Mouse (Mus musculus): ENCODE data around the gene Lpar3. TPM values are rescaled to one million over a fixed set of nuclear protein-coding genes. Genes with fewer than 3 reads are reported as not detected.

The Lpar3 gene
- total RNA-seq, 2 experiments from 2014 or later = 0.42 to 1.2 TPM

DNA sequence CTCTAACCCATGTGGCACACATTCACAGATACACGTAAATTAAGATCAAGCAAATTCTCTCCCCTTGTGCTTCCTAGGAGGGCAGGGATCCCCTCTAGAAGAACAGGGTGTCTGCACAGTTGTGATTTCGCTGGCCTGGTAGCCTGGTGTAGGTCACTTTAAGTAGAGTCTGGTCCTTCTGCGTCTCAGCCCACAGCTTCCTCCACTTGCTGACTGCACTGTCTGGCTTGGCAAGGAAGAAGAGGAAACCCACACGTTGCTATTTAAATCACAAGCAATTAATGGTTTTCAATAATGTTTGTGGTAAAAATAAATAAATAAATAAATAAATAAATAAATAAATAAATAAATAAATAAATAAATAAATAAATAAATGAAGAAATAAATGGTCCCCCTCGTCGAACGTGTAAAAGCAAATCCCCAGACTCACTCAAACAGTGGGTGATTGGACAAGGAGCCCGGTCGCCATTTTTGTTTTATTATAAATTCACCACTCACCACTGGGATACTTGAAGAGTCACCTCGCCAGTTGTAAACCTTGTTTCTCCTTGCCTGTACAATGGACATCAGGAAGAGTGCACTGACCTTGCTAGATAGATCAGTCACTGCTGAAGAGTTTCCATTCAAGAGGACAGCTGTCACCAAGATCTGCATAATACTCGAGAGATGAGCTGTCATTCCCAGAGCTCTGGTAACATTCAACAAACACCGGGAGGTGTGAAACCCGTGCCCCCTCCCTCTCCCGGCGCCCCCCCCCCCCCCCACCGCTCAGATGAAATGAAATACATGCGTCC, 106.2 kb downstream of the Lpar3 start:
- no peak for DNase-seq (ENCODE audit: low spot score in 2 of 2)
- intact Hi-C loops (cut with DNase I) = loop anchor here (1.0 to 10.0 kb wide), 3 partner anchors 144 to 618 kb away; no protein-coding TSS in a partner anchor

DNA sequence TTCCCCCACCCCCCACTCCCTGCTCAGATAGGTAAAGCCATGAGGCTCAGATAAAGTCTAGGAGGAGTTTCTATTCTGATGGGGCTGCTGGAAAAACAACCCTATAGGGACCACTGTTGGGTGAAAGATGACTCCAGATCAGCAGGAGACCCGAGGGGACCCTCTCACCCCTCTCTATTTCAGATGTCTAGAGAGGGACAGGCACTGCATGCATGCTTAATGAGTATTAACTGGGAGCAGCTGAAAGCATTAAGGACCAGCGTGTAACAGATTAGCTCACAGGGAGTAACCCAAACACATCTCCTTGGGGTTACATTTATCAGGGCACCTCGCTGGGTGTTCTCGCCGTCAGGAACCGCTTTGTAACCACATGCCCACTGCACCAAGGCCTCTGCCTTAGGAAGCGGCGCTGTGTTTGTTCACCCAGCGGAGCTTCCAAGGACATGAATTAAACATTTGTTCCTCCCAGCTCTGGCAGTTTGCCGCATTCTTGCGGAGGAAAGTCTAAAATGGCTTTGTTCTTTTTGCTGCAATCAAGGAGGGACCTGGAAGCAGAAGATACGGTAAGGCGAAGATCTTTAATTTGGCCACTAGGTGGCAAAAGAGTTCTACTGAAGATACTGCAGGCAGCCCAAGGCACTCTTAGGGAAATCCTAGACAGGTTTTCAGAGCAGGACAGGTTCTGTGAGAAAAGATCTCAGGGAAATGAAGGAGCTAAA, 106.9 kb downstream of the Lpar3 start:
- peak; percentile 85 to 93 for DNase-seq (ENCODE audit: low spot score in 2 of 2)
- intact Hi-C loops (cut with DNase I) = loop anchor here (5.0 to 10.0 kb wide), 2 partner anchors 455 to 617 kb away; no protein-coding TSS in a partner anchor

DNA sequence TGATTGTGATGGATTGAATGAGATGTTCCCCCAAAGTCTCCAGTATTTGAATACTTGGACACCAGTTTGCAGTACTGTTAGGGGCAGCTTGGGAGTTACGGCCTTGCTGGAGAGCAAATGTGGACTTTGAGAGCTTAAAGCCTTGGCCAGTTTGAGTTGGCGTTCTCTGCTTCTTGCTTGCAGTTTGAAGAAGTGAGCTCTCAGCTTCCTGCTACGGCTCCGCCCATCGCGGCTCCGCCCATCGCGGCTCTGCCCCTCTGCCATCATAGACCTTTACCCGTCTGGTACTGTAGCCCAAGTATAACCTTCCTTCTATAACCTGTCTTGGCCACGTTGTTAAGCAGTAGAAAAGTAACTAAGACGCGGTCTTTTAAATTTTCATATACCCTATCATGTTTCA, 108.0 kb downstream of the Lpar3 start:
- intact Hi-C loops (cut with DNase I) = loop anchor here (5.0 to 10.0 kb wide), 2 partner anchors 454 to 616 kb away; no protein-coding TSS in a partner anchor
- no peak for DNase-seq (ENCODE audit: low spot score in 2 of 2)

DNA sequence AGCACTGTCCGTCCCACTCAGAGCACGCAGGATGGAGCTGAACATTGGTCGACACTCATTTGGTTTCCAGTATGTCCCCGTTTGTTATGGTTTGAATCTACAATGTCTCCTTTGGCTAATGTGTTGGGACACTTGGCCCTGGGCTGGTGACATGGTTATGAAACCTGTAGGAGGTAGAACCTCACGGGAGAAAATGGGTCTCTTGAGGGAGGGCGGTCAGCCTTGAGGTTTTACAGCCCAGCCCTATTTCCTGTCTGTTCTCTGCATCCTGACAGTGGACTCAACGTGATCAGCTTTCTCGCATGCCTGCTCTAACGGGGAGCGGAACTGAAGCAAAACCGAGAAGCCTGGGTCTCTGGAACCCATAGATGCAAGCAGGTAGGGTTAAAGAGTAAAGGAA, 111.1 kb downstream of the Lpar3 start:
- intact Hi-C loops (cut with DNase I) = no loop called here
- no peak for DNase-seq (ENCODE audit: low spot score in 2 of 2)

DNA sequence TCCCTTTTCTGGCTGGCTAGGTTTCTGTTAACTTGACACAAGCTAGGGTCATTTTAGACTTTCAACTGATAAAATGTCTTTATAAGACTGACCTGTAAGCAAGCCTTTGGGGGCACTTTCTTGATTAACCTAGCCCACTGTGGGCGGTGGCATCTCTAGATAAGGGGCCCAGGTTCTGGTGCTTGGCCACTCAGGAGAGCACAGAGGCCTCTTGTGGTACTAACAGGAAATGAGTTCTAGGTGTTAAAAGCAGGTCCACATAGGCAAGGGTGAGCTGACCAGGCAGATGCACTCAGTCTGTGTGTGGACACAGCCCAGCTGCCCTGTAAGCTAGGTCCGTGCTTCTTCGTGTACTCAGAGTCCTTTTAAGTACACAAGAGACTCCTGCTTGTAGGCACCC, 112.5 kb downstream of the Lpar3 start:
- intact Hi-C loops (cut with DNase I) = no loop called here
- no peak for DNase-seq (ENCODE audit: low spot score in 2 of 2)

DNA sequence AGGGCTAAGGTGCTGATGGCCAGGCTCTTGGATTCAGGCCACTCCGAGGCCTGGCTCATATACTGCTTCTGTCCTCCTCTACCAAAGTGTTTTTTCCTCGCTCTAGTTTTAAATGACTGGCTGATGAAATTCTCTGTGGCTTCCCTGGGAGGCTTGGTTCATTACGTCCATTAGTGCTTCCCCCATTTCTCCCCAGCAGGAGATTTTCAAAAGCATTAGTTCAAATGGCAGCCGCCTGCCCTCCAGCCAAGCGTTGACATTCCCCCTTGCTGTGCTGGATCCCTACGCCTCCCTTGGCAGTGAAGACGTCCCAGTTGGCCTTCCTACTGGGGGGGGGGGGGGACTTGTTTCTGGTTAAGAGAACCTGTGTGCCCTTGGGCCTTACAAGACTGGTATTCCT, 113.3 kb downstream of the Lpar3 start:
- intact Hi-C loops (cut with DNase I) = no loop called here
- DNase-seq (ENCODE audit: low spot score in 2 of 2) = no peak

Other genes with a start within 250 kb of the Lpar3 start
- gene Syde2, start 233.1 kb upstream of the Lpar3 start, total RNA-seq (2021) = 1 to 10 TPM; 2.6 to 3.2 TPM
- under 1 TPM; 0.11 to 0.30 TPM for gene Wdr63, start 112.8 kb upstream of the Lpar3 start, total RNA-seq (2021)
- gene Mcoln3, start 103.5 kb upstream of the Lpar3 start, total RNA-seq (2021) = not detected
- not detected for gene Mcoln2, start 71.1 kb upstream of the Lpar3 start, total RNA-seq (2021)
- gene Ssx2ip, start 183.7 kb downstream of the Lpar3 start, total RNA-seq (2021) = 100 to 1,000 TPM; 121 to 126 TPM
- gene Ctbs, start 228.8 kb downstream of the Lpar3 start, total RNA-seq (2021) = 1 to 10 TPM; 6.3 to 7.2 TPM

Data from left cerebral cortex, postnatal 14 days (tissue).